Comparison of ENCODE assay signal across 8 mouse cellular contexts in the genomic region with DNA sequence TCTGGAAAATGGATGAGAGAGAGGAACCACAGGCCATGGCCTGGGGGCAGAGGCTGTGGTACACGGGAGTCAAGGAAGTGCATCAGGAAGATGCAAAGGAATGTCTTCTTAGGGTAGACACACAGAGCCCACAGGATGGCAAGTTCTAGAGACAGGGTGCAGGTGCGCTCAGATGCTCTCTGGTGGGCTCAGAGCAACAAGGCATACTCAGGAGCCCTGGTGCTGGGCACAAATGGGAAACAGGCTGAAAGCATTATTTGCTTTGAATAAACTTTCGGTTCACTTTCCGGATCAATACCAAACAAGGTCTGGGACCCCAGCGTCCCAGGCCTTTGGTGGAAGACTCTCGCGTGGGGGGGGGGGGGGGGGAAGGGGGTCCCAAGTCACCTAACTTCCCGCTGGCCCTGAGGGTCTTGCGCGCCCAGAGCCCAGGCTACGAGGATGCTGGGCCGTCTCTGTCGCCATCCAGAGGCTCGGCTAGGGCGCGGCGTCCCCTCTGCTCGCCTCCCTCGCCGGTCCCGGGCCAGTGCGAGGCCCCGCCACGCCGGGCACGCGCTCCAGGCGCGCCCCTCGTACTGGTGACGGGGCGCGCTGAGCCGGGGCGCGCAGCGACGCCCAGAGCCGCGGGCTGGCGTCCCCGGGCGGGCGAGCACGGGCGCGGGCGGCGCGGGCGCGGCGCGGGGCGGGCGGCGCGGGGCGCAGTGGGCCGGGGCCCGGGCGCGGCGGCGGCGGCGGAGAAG. TPM values are rescaled to one million over a fixed set of nuclear protein-coding genes. Genes with fewer than 3 reads are reported as not detected.
DNase-seq lines count a peak whose midpoint lies in the region; ATAC-seq and TF ChIP-seq lines count a peak whose summit lies in the region.

A gene (plus strand): TSS at position 701 of the 740 bp plus-strand sequence.

- peak within 1 kb of the TSS; percentile 90 for H3K4me3 ChIP-seq in hindbrain, postnatal 0 days (ENCODE audit: low read length)
- H3K4me3 ChIP-seq in liver, embryonic 14.5 days (ENCODE audit: insufficient read depth in 1 of 2, low read depth in 2 of 2, low read length in 2 of 2) = no peak within 1 kb of the TSS
- H3K4me3 ChIP-seq in stomach, embryonic 14.5 days (ENCODE audit: low read depth, low read length) = peak within 1 kb of the TSS; percentile 43

- H3K36me3 ChIP-seq in hindbrain, postnatal 0 days (ENCODE audit: insufficient read depth, low read length) = no peaks in the 10 kb centered on the region
- no peaks in the 10 kb centered on the region for H3K36me3 ChIP-seq in liver, embryonic 14.5 days (replicated peaks; ENCODE audit: control insufficient read depth, insufficient read depth, low read depth)
- H3K36me3 ChIP-seq in stomach, embryonic 14.5 days (ENCODE audit: control insufficient read depth, insufficient read depth, low read length) = no peaks in the 10 kb centered on the region

- H3K27me3 ChIP-seq in hindbrain, postnatal 0 days (ENCODE audit: insufficient read depth, low read length) = no peaks in the 10 kb centered on the region; the same call in 1 of the 2 replicates
- peaks cover 29% of the 10 kb centered on the region for H3K27me3 ChIP-seq in liver, embryonic 14.5 days (ENCODE audit: control insufficient read depth, insufficient read depth, low read length)
- H3K27me3 ChIP-seq in stomach, embryonic 14.5 days (ENCODE audit: control insufficient read depth, insufficient read depth, low read length) = peaks cover 33% of the 10 kb centered on the region

- peak; percentile 88 for ATAC-seq in hindbrain, postnatal 0 days
- no peak for ATAC-seq in liver, embryonic 14.5 days (ENCODE audit: insufficient read depth)
- no peak for ATAC-seq in stomach, embryonic 14.5 days (ENCODE audit: insufficient number of reproducible peaks, insufficient read depth, low FRiP score, low read depth)
- no peak for ATAC-seq in megakaryocyte, adult 5-6 weeks (ENCODE audit: poor library complexity, severe bottlenecking)

- TF ChIP-seq EP300 in liver, embryonic 14.5 days (IDR thresholded peaks at IDR 0.05; ENCODE audit: low read depth) = no peak

- WGBS in hindbrain, postnatal 0 days = 1% methylated on average over 36 of the region's 67 CpGs
- WGBS in liver, embryonic 14.5 days (ENCODE audit: insufficient replicate concordance) = 2% methylated on average over 30 of the region's 67 CpGs
- under 1% methylated on average over 35 of the region's 67 CpGs for WGBS in stomach, embryonic 14.5 days

- peaks cover 21% of the 10 kb centered on the region for H3K4me1 ChIP-seq in hindbrain, postnatal 0 days (ENCODE audit: insufficient read depth, low read length)
- no peaks in the 10 kb centered on the region for H3K4me1 ChIP-seq in liver, embryonic 14.5 days (replicated peaks; ENCODE audit: control insufficient read depth in 2 of 2, insufficient read depth in 2 of 2, low read length in 1 of 2)
- no peaks in the 10 kb centered on the region for H3K4me1 ChIP-seq in stomach, embryonic 14.5 days (ENCODE audit: control insufficient read depth, insufficient read depth, low read length)

- H3K9me3 ChIP-seq in hindbrain, postnatal 0 days (ENCODE audit: low read length) = no peaks in the 10 kb centered on the region
- H3K9me3 ChIP-seq in liver, embryonic 14.5 days (ENCODE audit: control insufficient read depth, low read length) = no peaks in the 10 kb centered on the region
- H3K9me3 ChIP-seq in stomach, embryonic 14.5 days (ENCODE audit: control insufficient read depth, low read depth, low read length) = no peaks in the 10 kb centered on the region

- peak within 1 kb of the TSS; percentile 83 for H3K27ac ChIP-seq in hindbrain, postnatal 0 days
- H3K27ac ChIP-seq in liver, embryonic 14.5 days = no peak within 1 kb of the TSS
- H3K27ac ChIP-seq in stomach, embryonic 14.5 days (ENCODE audit: low read length) = no peak within 1 kb of the TSS

- peak within 1 kb of the TSS; percentile 91 for H3K9ac ChIP-seq in hindbrain, postnatal 0 days (replicated peaks; ENCODE audit: low read length)
- no peak within 1 kb of the TSS for H3K9ac ChIP-seq in liver, embryonic 14.5 days (replicated peaks)
- peak within 1 kb of the TSS; percentile 26 for H3K9ac ChIP-seq in stomach, embryonic 14.5 days (replicated peaks; ENCODE audit: low read depth, low read length)

- DNase-seq in frontal cortex, adult 2 months (ENCODE audit: extremely low spot score in 1 of 2, low spot score in 1 of 2) = peak in 1 of 2 experiments; percentile 61
- DNase-seq in frontal cortex, postnatal 25 days (ENCODE audit: low spot score in 2 of 2) = no peak
- peak; percentile 8 for DNase-seq in ES-CJ7 (ENCODE audit: low read depth, low spot score)
- peak; percentile 85 for DNase-seq in embryo, embryonic 10.5 days (ENCODE audit: low spot score)
- DNase-seq in hindbrain, postnatal 0 days (ENCODE audit: low spot score) = peak; percentile 94
- DNase-seq in liver, embryonic 14.5 days (ENCODE audit: low read depth in 3 of 3, low spot score in 3 of 3) = no peak

- H3K4me2 ChIP-seq in hindbrain, postnatal 0 days (ENCODE audit: low read depth, low read length) = peak within 1 kb of the TSS; percentile 73
- peak within 1 kb of the TSS; percentile 26; the same call in 1 of the 2 replicates for H3K4me2 ChIP-seq in liver, embryonic 14.5 days (ENCODE audit: low read depth)
- H3K4me2 ChIP-seq in stomach, embryonic 14.5 days (replicated peaks; ENCODE audit: low read depth, low read length) = peak within 1 kb of the TSS; percentile 93

- peak; percentile 59 for TF ChIP-seq CTCF in hindbrain, postnatal 0 days (IDR thresholded peaks at IDR 0.05; ENCODE audit: low read depth)
- TF ChIP-seq CTCF in liver, embryonic 14.5 days (IDR thresholded peaks at IDR 0.05; ENCODE audit: low read depth) = no peak

RNA-seq across cellular contexts. Expression of the gene that starts here (rescaled TPM):
- 98.1 and 110 TPM in 2 replicates for polyA plus RNA-seq in frontal cortex, adult 2 months (2012; rRNA removed)
- 119 and 137 TPM in 2 replicates for total RNA-seq in hindbrain, postnatal 0 days (2014; rRNA removed)
- 28.1 and 31.0 TPM in 2 replicates for polyA plus RNA-seq in hindbrain, postnatal 0 days (2015; fragmentation: Nextera tagmentation; extraction: Ambion mirVana)
- polyA plus RNA-seq in liver, embryonic 14.5 days (2012; rRNA removed) = 0.08 and 0.15 TPM in 2 replicates
- polyA plus RNA-seq in liver, embryonic 14.5 days (2014; fragmentation: Nextera tagmentation; extraction: Ambion mirVana) = not detected in 2 replicates
- 3.6 and 3.7 TPM in 2 replicates for polyA plus RNA-seq in stomach, embryonic 14.5 days (2014; fragmentation: Nextera tagmentation; extraction: Ambion mirVana)
- total RNA-seq in megakaryocyte, adult 5-6 weeks (2015) = not detected in 2 replicates
- total RNA-seq in megakaryocyte, adult 5-6 weeks (2017) = not detected in 2 replicates

Comparison
In these comparisons a context has a peak if more than half of its experiments do, and no peak if none do; other contexts are left out.
1. RNA of the gene that starts here (total RNA-seq): 119 to 137 TPM in hindbrain, postnatal 0 days; not detected in megakaryocyte, adult 5-6 weeks; every median in the first group is over 100 times any median in the second.
2. DNase-seq: peak in ES-CJ7 (single experiment), embryo, embryonic 10.5 days (single experiment) and hindbrain, postnatal 0 days (single experiment); none in frontal cortex, postnatal 25 days (0 of 2) and liver, embryonic 14.5 days (0 of 3).
3. H3K4me2 ChIP-seq: peak in every context shown above with its lines; median percentile 93 in stomach, embryonic 14.5 days; 73 in hindbrain, postnatal 0 days; 26 in liver, embryonic 14.5 days.
4. H3K4me3 ChIP-seq: peak in hindbrain, postnatal 0 days (single experiment) and stomach, embryonic 14.5 days (single experiment); none in liver, embryonic 14.5 days (0 of 2).